Mouse (Mus musculus) small intestine, adult 2 months (tissue): Measurements from ENCODE around the gene Agxt. TPM values are rescaled to one million over a fixed set of nuclear protein-coding genes. Genes with fewer than 3 reads are reported as not detected.
A peak's percentile ranks its signal among the peaks of the same experiment; 100 is the strongest.

ENCODE experiments used
- H3K27ac ChIP-seq: fragments of 200-500 bp; 2 replicates; pipeline ENCODE4 v1.5.1; 2012; ENCODE audit warnings: low read depth, low read length, control low read depth, inconsistent platforms; ENCODE audit not compliant: insufficient read depth
- H3K27me3 ChIP-seq: fragments of 200-500 bp; 2 replicates; pipeline ENCODE4 v1.6.1; 2012; ENCODE audit warnings: mild to moderate bottlenecking, moderate library complexity, low read length, inconsistent platforms; ENCODE audit not compliant: control insufficient read depth, insufficient read depth
- H3K36me3 ChIP-seq: fragments of 200-500 bp; 2 replicates; pipeline ENCODE4 v1.6.1; 2012; ENCODE audit warnings: mild to moderate bottlenecking, low read length, control low read depth, inconsistent platforms; ENCODE audit not compliant: control insufficient read depth, insufficient read depth
- H3K4me1 ChIP-seq: fragments of 200-500 bp; 2 replicates; pipeline ENCODE4 v1.6.1; 2012; ENCODE audit warnings: low read length, inconsistent platforms, mixed read lengths; ENCODE audit not compliant: control insufficient read depth, insufficient read depth, insufficient read length
- H3K4me3 ChIP-seq: fragments of 200-500 bp; 2 replicates; pipeline ENCODE4 v1.5.1; 2012; ENCODE audit warnings: low read depth, mild to moderate bottlenecking, control low read depth, inconsistent platforms, low read length, moderate library complexity
- CTCF ChIP-seq: fragments of 200-500 bp; IDR thresholded peaks from 2 replicates; pipeline ENCODE4 v1.5.1; 2012; ENCODE audit warnings: low read depth, mild to moderate bottlenecking, control low read depth, inconsistent platforms, low read length, moderate library complexity, mixed read lengths; ENCODE audit not compliant: insufficient replicate concordance, insufficient read length; ENCODE audit errors: extremely low read depth
- POLR2A ChIP-seq: fragments of 200-500 bp; IDR thresholded peaks from 2 replicates; pipeline ENCODE4 v1.6.1; 2012; ENCODE audit warnings: low read depth, mild to moderate bottlenecking, control low read depth, inconsistent platforms, low read length, moderate library complexity
- WGBS: fragments of 180-500 bp; shearing (Covaris S2); methylation state at CpG from one replicate; pipeline ENCODE4 v1.1.7; 2018; 5-methylcytosine and 5-hydroxymethylcytosine counted together
- polyA plus RNA-seq: library from polyadenylated mRNA; depleted of rRNA; stranded (reverse); fragments of >200 nt; gene quantifications from 2 replicates; pipeline ENCODE4 v1.2.3, GENCODE M21; 2012

Gene Agxt
- polyA plus RNA-seq, 1 experiment = 0.58 TPM

DNA sequence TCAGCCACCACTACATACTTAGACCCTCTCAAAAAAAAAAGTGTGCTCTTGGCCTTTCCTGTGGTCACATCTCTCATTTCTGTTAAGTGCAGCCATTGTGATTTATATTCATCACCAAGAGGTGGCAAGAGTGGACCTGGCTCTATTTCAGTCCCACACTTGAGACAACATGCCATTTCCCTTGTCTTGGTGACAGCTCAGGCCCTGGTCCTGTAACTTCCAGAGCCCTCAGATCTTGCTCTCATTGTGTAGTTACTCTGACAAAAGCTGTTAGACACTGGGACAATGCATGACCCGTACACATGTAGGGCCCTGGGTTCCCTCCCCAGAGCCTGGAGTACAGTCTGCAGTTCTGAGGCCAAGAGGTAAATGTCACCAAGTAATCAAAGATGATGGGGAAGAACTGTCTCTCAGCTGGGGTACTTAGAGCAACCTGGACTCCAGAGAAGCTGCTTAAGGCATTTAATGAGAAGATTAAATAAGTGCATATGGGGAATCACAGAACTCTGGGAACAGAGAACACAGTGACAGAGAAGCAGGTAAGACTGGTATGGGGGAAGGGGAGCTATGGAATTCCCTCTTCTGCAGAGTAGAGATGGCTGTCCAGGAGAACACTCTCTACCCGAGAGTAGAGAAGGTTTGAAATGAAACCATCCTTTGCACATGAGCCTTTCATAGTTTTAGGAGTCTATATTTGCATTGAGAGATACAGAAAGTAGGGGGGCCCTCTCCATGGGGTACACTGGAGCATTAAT is 16.0 kb downstream of the Agxt start:
- WGBS = 68% methylated on average over 2 of the region's 2 CpGs
- no peak for TF ChIP-seq CTCF
- no peak for TF ChIP-seq POLR2A
- no peaks in the 10 kb centered on the region for H3K36me3 ChIP-seq

DNA sequence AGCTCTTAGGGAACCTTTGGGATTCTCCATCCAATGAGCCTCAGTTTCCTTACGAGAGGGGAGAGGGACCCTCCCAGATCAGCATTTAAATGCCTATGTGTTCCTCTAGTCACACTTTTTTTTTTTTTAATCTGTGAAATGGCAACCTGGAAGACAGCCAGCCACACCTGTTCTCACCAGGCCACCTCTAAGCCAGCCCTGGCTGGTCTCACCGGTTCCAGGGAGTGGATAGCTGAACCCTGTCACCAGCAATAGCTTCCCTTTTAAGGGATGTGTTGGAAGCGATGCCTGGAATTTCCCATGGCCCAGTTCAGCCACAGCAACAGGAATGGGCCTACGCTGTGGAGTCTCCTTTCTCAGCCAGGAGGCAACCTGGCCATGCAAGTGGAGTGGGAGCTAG is 22.5 kb downstream of the Agxt start:
- H3K27ac ChIP-seq = peak overlapping the region; percentile 10; the same call in 1 of the 2 replicates
- H3K36me3 ChIP-seq = no peaks in the 10 kb centered on the region
- H3K27me3 ChIP-seq = no peaks in the 10 kb centered on the region
- H3K4me1 ChIP-seq = peaks cover 42% of the 10 kb centered on the region
- WGBS = 32% methylated on average over 4 of the region's 4 CpGs
- TF ChIP-seq POLR2A (no peak), CTCF (no peak)
- H3K4me3 ChIP-seq = no peak overlapping the region

More for the DNA sequence above, 16.0 kb downstream of the Agxt start:
- H3K4me1 ChIP-seq = no peaks in the 10 kb centered on the region
- H3K4me3 ChIP-seq = no peak overlapping the region
- no peak overlapping the region for H3K27ac ChIP-seq
- no peaks in the 10 kb centered on the region for H3K27me3 ChIP-seq

DNA sequence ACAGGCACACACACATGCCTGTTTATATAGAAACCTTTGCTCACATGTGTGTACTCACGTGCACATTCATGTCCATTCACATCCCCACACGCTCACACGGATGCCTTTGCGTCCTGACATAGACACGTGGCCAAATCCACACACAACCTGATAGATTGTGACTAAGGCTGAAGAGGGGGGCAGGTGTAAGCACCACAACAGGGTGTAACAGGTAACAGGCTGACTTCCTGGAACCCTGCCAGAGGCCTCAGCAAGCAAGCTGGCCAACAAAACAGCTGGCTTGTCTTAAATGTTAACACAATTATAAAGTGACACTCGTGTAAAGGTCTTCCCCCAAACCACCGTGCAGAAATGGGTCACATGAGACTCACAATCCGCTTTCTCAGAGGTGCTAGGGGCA is 23.9 kb downstream of the Agxt start:
- H3K36me3 ChIP-seq = no peaks in the 10 kb centered on the region
- TF ChIP-seq CTCF (no peak), POLR2A (no peak)
- 43% methylated on average over 8 of the region's 8 CpGs for WGBS
- peaks cover 42% of the 10 kb centered on the region for H3K4me1 ChIP-seq
- H3K27ac ChIP-seq = no peak overlapping the region
- no peaks in the 10 kb centered on the region for H3K27me3 ChIP-seq
- no peak overlapping the region for H3K4me3 ChIP-seq

DNA sequence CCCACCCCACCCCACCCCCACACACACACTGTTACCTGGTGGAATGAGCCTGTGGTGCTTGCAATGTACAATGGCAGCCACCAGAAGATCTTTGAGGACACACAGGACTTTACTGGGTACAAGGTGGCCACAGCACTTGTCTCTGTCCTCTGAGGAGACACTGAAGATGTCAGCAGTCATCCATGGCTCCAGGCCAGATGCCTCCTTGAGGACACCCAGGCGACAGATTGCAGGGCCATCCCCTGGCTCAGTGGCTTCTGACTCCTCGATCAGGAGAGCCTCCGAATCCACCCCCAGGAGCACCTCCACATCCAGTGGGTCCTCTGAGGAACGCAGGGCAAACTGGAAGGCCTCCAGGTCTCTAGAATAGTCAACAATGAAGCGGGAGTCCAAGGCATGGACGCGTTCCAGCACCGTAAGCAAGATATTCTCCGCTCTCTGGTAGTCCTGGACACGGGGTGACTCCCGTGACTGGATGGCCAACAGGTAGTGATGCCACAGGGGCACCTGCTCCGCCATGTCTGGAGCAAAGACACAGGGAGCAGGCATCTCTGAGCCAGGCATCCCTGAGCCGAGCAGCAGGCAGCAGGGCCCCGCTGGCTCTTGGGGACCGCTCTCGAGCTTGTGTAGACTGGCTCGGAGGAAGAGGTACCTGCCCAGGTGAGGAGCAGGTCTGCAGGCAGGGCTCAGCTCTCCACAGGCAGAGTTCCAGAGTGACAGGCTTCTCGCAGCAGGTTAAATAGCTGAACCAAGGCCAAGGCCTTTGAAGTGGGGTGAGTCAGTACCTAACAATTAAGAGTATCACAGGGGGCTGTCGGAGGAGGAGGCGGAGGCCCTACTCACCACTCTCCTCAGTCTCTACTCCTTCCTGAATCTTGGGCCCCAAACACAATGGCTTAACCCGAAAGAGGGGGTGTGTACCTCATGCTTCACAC is 24.8 kb downstream of the Agxt start:
- Histone ChIP-seq H3K36me3 (no peaks in the 10 kb centered on the region), H3K27ac (peak overlapping the region; percentile 80), H3K4me3 (peak overlapping the region; percentile 66), H3K27me3 (no peaks in the 10 kb centered on the region), H3K4me1 (peaks cover 42% of the 10 kb centered on the region)
- no peak for TF ChIP-seq CTCF
- no peak for TF ChIP-seq POLR2A
- WGBS = 28% methylated on average over 21 of the region's 21 CpGs

DNA sequence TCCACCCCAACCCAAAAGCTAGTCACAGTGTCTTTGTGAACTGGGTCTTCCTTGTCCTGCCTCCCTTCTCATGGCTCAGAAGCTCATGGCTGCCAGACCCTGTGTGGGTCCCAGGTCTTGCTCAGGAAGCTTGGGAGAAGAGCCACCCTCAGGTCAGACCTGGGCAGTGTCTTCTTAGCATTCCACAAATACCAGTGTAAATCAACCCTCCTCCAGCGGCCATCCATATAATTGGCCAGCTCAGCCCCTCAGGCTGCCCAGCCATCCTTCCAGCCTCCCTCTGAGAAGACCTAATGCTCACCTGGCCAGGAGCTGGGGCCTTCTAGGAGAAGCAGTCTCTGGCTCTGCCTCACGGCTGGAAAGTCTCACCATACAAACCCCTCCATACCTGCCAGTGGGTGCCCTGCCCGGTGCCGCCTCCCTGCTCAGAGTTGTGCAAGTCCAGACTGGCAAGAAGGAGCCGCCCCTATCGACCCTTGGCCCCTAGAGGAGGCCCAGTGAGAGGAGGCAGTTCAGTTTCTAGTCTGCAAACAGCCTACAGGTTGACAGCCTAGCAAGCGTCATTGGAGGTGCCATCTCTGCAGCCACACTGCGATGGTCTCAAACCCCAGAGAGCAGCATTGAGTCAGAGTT is 25.6 kb downstream of the Agxt start, which contains the start of gene 2310007B03Rik:
Gene 2310007B03Rik, minus strand, starts transcription at position 448 of the 633 bp plus-strand sequence.
- Histone ChIP-seq H3K27me3 (no peaks in the 10 kb centered on the region), H3K4me3 (peak within 1 kb of the TSS; percentile 66), H3K4me1 (peaks cover 42% of the 10 kb centered on the region), H3K36me3 (no peaks in the 10 kb centered on the region), H3K27ac (peak within 1 kb of the TSS; percentile 80)
- TF ChIP-seq CTCF (no peak), POLR2A (peak; percentile 64)
- 24% methylated on average over 8 of the region's 8 CpGs for WGBS

DNA sequence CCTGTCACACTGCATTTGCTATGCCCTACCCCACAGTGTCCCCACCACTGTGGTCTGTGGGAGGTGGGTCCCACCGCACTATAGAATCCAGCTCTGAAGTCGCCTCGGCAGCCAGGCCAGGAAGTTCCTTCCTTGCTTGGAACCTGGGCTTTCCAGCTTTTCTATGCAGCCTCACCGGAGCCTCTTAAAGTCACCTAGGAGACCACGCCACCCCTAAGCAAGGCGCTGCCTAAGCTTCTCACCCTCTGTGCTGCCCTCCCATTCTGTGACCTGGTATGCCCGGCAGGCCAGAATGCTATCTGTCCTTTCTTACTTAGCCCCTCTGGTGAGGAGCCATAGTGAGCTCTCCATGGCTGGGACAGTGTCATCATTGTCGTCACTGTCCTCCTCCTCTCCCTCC is 26.3 kb downstream of the Agxt start:
- H3K27ac ChIP-seq = no peak overlapping the region
- no peaks in the 10 kb centered on the region for H3K36me3 ChIP-seq
- no peaks in the 10 kb centered on the region for H3K27me3 ChIP-seq
- 78% methylated on average over 8 of the region's 8 CpGs for WGBS
- peaks cover 40% of the 10 kb centered on the region for H3K4me1 ChIP-seq
- TF ChIP-seq CTCF = no peak
- TF ChIP-seq POLR2A = no peak
- no peak overlapping the region for H3K4me3 ChIP-seq
